Mouse (Mus musculus) C2C12 (cell line): ENCODE measurements around the gene Pcdh15.

Source experiments
- CEBPB ChIP-seq: IDR thresholded peaks from one replicate; pipeline ENCODE4 v1.6.1; 2011; ENCODE audit warnings: low read depth, mild to moderate bottlenecking, control low read depth, moderate library complexity
- CTCF ChIP-seq: IDR thresholded peaks from one replicate; pipeline ENCODE4 v1.5.1; 2011; ENCODE audit not compliant: control insufficient read depth, insufficient read depth, insufficient read length
- FOSL1 ChIP-seq: IDR thresholded peaks from one replicate; pipeline ENCODE4 v1.8.0; 2011; ENCODE audit warnings: mild to moderate bottlenecking, low read length; ENCODE audit not compliant: poor library complexity, insufficient read depth, severe bottlenecking
- MAX ChIP-seq: IDR thresholded peaks from one replicate; pipeline ENCODE4 v1.6.1; 2011; ENCODE audit warnings: mild to moderate bottlenecking, control low read depth
- MYOD1 ChIP-seq: IDR thresholded peaks from one replicate; pipeline ENCODE4 v1.6.1; 2011; ENCODE audit warnings: low read depth; ENCODE audit not compliant: control insufficient read depth, insufficient read length
- MYOG ChIP-seq: IDR thresholded peaks from one replicate; pipeline ENCODE4 v1.6.1; 2011; ENCODE audit not compliant: control insufficient read depth, insufficient read length; ENCODE audit errors: extremely low read depth
- USF1 ChIP-seq: IDR thresholded peaks from one replicate; pipeline ENCODE4 v1.6.1; 2011; ENCODE audit warnings: low read depth, mild to moderate bottlenecking, control low read depth, moderate library complexity

GRCm38 (mm10) chr10:73105893-73106292, 6.8 kb downstream of the Pcdh15 start:
- peak; percentile 31 for TF ChIP-seq CTCF
- TF ChIP-seq MYOG = no peak
- no peak for TF ChIP-seq MAX
- TF ChIP-seq USF1 = no peak
- TF ChIP-seq FOSL1 = no peak
- no peak for TF ChIP-seq MYOD1
- TF ChIP-seq CEBPB = no peak
